Mouse (Mus musculus) embryonic fibroblast, embryonic 13.5 days (primary cell): ENCODE measurements around the gene Ring1. TPM values are rescaled to one million over a fixed set of nuclear protein-coding genes. Genes with fewer than 3 reads are reported as not detected.
A peak's percentile ranks its signal among the peaks of the same experiment; 100 is the strongest.
"Not testable (repeated sequence)": the region's sequence is repeated elsewhere in the genome, so short reads cannot be mapped to it uniquely, and the experiment has no call there.

Source experiments
- H3K27ac ChIP-seq: 2 replicates; pipeline ENCODE4 v1.5.1; 2012; ENCODE audit warnings: low read length, control low read depth, inconsistent platforms; ENCODE audit not compliant: insufficient read depth
- H3K4me1 ChIP-seq: 2 replicates; pipeline ENCODE4 v1.6.1; 2011; ENCODE audit warnings: low read length; ENCODE audit not compliant: control insufficient read depth, insufficient read depth
- H3K4me3 ChIP-seq: 2 replicates; pipeline ENCODE4 v1.5.1; 2011; ENCODE audit warnings: mild to moderate bottlenecking, control low read depth, low read length; ENCODE audit not compliant: insufficient read depth
- CTCF ChIP-seq: IDR thresholded peaks from 2 replicates; pipeline ENCODE4 v1.5.1; 2011; ENCODE audit warnings: mild to moderate bottlenecking, control low read depth, low read length, moderate library complexity, borderline replicate concordance; ENCODE audit not compliant: insufficient read depth
- POLR2A ChIP-seq: IDR thresholded peaks from 2 replicates; pipeline ENCODE4 v1.6.1; 2011; ENCODE audit warnings: low read depth, mild to moderate bottlenecking, control low read depth, low read length, moderate library complexity
- polyA plus RNA-seq: library from polyadenylated mRNA; stranded (reverse); fragments of >200 nt; gene quantifications from 2 replicates; pipeline ENCODE4 v1.2.4, GENCODE M21; 2011; ENCODE audit warnings: low read depth; ENCODE audit not compliant: missing spikeins, insufficient read length

Gene Ring1
- polyA plus RNA-seq, 1 experiment, result 13.8 TPM

DNA sequence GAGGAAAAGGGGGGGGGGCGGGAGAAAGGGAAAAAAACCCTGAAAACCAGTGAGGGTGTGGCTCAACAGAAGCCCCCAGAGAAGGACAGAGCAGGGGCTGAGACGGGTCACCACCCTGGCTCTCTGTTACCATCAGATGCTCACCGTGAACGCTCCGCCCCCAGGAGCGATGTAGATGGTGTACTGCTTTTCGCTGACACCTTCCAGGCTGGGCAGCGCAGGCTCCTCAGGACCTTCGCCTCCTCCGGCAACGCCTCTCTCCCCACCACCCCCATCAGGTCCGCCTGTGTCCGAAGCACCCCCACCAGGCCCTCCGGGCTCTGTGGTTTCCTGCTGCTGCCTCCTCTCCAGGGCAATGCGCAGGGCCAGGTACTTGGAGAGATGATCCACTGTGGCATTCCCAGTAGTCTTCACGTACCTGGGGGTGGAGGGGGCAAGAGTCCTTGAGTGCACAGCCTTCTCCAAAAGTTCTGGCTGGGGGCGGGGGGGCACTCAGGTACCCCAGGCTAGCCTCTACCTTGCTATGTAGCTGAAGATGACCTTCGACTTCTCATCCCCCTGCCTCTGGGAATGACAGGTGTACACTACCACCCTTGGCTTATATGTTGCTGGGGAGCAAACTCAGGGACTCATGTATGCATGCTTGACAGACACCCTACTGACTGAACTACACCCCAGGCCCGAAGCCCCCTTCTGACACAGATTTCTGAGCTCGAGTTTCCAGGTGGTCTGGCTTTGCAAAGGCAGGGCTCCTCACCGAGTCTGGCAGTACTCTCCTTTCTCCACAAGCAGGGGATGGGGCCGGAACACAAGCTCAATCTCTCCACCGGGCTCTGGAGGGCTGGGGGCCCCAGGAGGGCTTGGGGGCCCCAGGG lies 2.7 kb downstream of the Ring1 start:
- no peak for TF ChIP-seq CTCF
- no peak for TF ChIP-seq POLR2A
- H3K4me3 ChIP-seq, result no peak overlapping the region

GRCm38 (mm10) chr17:34013436-34013835 lies 11.0 kb downstream of the Ring1 start:
- H3K4me1 ChIP-seq, result no peaks in the 10 kb centered on the region
- no peak for TF ChIP-seq CTCF
- no peak for TF ChIP-seq POLR2A

More for the DNA sequence above, 2.7 kb downstream of the Ring1 start:
- Histone ChIP-seq H3K27ac (no peak overlapping the region), H3K4me1 (peaks cover 6% of the 10 kb centered on the region; the same call in 1 of the 2 replicates)

GRCm38 (mm10) chr17:34010156-34010555 lies 14.3 kb downstream of the Ring1 start:
- Histone ChIP-seq H3K27ac (no peak overlapping the region), H3K4me1 (no peaks in the 10 kb centered on the region), H3K4me3 (no peak overlapping the region)
- TF ChIP-seq POLR2A, result no peak
- TF ChIP-seq CTCF, result no peak

More at GRCm38 (mm10) chr17:34013436-34013835, 11.0 kb downstream of the Ring1 start:
- no peak overlapping the region for H3K4me3 ChIP-seq
- H3K27ac ChIP-seq, result no peak overlapping the region

GRCm38 (mm10) chr17:34006570-34006969 lies 17.9 kb downstream of the Ring1 start:
- H3K27ac ChIP-seq, result no peak overlapping the region
- no peak for TF ChIP-seq POLR2A
- TF ChIP-seq CTCF, result no peak

GRCm38 (mm10) chr17:34003426-34003825 lies 21.1 kb downstream of the Ring1 start:
- H3K4me3 ChIP-seq, result no peak overlapping the region
- TF ChIP-seq CTCF, result no peak
- TF ChIP-seq POLR2A, result no peak

More at GRCm38 (mm10) chr17:34006570-34006969, 17.9 kb downstream of the Ring1 start:
- Histone ChIP-seq H3K4me3 (no peak overlapping the region), H3K4me1 (no peaks in the 10 kb centered on the region)

GRCm38 (mm10) chr17:34000796-34001195 lies 23.7 kb downstream of the Ring1 start:
- H3K4me1 ChIP-seq, H3K4me3 ChIP-seq, H3K27ac ChIP-seq: not testable (repeated sequence)

More at GRCm38 (mm10) chr17:34003426-34003825, 21.1 kb downstream of the Ring1 start:
- Histone ChIP-seq H3K4me1 (no peaks in the 10 kb centered on the region), H3K27ac (no peak overlapping the region)

DNA sequence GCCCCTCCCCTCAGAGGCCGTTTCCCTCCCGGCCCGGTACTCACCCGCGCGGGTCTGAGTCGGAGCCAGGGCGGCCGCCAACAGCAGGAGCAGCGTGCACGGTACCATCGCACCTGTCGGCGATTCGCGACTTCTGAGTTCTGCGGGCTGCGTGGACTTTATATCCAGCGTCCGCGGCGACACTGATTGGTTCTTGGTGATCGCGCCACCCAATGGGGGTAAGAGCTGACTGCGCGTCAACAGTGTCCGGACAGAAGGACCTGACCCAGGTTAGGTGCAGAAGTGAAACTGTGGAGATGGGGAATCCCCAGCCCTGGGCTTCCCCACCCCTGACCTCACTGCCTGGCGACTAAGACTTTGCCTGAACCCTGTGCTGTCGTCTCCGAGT lies 24.3 kb downstream of the Ring1 start, which contains the start of gene H2-K1:
TSS of gene H2-K1 (minus strand) at position 198 of the 388 bp plus-strand sequence.
- peak within 1 kb of the TSS; percentile 57 for H3K4me3 ChIP-seq
- no peaks in the 10 kb centered on the region for H3K4me1 ChIP-seq
- TF ChIP-seq CTCF, result no peak
- TF ChIP-seq POLR2A, result peak; percentile 96
- H3K27ac ChIP-seq, result no peak within 1 kb of the TSS

GRCm38 (mm10) chr17:33999341-34000149 lies 24.9 kb downstream of the Ring1 start:
- Histone ChIP-seq H3K27ac (no peak overlapping the region), H3K4me1 (no peaks in the 10 kb centered on the region), H3K4me3 (peak overlapping the region; percentile 57)
- TF ChIP-seq POLR2A (no peak), CTCF (no peak)

- H3K4me3 ChIP-seq, result peak overlapping the region; percentile 57; the same call in 1 of the 2 replicates
- not testable (repeated sequence) for H3K4me1 ChIP-seq, H3K27ac ChIP-seq
Observed at GRCm38 (mm10) chr17:33998697-33999096, 25.8 kb downstream of the Ring1 start.

DNA sequence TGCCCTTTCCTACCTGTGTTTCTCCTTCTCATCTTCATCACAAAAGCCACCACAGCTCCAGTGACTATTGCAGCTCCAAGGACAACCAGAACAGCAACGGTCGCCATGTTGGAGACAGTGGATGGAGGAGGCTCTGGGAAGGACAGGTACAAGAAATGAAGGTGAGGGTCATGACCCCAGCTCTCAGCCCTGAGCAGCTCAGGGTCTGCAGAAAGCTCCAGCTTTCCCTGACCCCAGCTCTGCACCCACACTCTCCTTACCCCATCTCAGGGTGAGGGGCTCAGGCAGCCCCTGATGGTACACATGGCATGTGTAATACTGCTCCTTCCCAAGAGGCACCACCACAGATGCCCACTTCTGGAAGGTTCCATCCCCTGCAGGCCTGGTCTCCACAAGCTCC lies 27.5 kb downstream of the Ring1 start:
- H3K4me3 ChIP-seq, H3K4me1 ChIP-seq, H3K27ac ChIP-seq: not testable (repeated sequence)
